Mouse (Mus musculus) midbrain, embryonic 10.5 days (tissue): ENCODE data around the gene Lrrc63. TPM values are rescaled to one million over a fixed set of nuclear protein-coding genes. Genes with fewer than 3 reads are reported as not detected.
A peak's percentile ranks its signal among the peaks of the same experiment; 100 is the strongest.

Source experiments
- DNase-seq: peaks from one replicate; pipeline ENCODE4 v3.0.0-alpha.2; 2017; ENCODE audit warnings: low spot score
- H3K27ac ChIP-seq: fragments of 300-500 bp; sonication (generic); replicated peaks from 2 replicates; pipeline ENCODE4 v1.5.1; 2016; ENCODE audit warnings: mild to moderate bottlenecking
- H3K27me3 ChIP-seq: fragments of 300-500 bp; sonication (generic); 2 replicates; pipeline ENCODE4 v1.6.1; 2016; ENCODE audit warnings: low read depth, mild to moderate bottlenecking; ENCODE audit not compliant: poor library complexity, severe bottlenecking
- H3K36me3 ChIP-seq: fragments of 300-500 bp; sonication (generic); 2 replicates; pipeline ENCODE4 v1.6.1; 2016; ENCODE audit warnings: mild to moderate bottlenecking, moderate library complexity
- H3K4me1 ChIP-seq: fragments of 300-500 bp; sonication (generic); 2 replicates; pipeline ENCODE4 v1.6.1; 2016
- H3K4me3 ChIP-seq: fragments of 300-500 bp; sonication (generic); 2 replicates; pipeline ENCODE4 v1.5.1; 2016; ENCODE audit warnings: mild to moderate bottlenecking, moderate library complexity
- H3K9me3 ChIP-seq: fragments of 300-500 bp; sonication (generic); replicated peaks from 2 replicates; pipeline ENCODE4 v1.6.1; 2016; ENCODE audit warnings: mild to moderate bottlenecking
- WGBS: fragments of 180-500 bp; shearing (Covaris S2); methylation state at CpG from one replicate; pipeline ENCODE4 v1.1.7; 2016; 5-methylcytosine and 5-hydroxymethylcytosine counted together
- polyA plus RNA-seq: library from polyadenylated mRNA; unstranded; fragments of >200 nt; fragmentation: Nextera tagmentation; extraction: Ambion mirVana; gene quantifications from 2 replicates; pipeline ENCODE4 v1.2.1, GENCODE M21; 2016

The Lrrc63 gene
- polyA plus RNA-seq, 1 experiment from 2014 or later: 0.17 TPM

GRCm38 (mm10) chr14:75102956-75103355 lies 27.7 kb downstream of the Lrrc63 start:
- WGBS: 92% methylated on average over 5 of the region's 5 CpGs
- Histone ChIP-seq H3K36me3 (no peaks in the 10 kb centered on the region), H3K27ac (no peak overlapping the region), H3K4me3 (no peak overlapping the region), H3K4me1 (no peaks in the 10 kb centered on the region), H3K9me3 (0 out of 2 replicates have a peak, but pooled peaks cover 9% of the 10 kb centered on the region), H3K27me3 (no peaks in the 10 kb centered on the region)
- no peak for DNase-seq

DNA sequence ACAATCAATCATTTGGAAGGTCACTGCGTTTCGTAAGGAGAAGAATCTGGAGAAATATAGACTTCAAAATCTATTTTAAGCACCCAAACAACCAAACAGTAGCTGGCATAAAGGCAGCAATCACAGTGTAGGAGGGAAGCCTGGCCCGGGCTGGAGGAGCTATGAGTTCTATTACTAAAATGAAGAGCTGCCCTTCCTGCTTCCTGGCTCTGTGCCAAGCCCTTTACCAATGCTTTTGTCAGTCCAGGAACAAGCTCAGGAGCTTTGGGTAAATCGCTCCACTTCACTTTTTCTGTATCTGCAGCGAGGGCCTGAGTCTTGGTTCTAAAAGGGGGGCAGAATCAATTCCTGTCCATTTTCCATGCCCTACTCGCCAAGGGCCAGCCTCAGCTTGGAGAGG lies 52.7 kb downstream of the Lrrc63 start:
- Histone ChIP-seq H3K36me3 (no peaks in the 10 kb centered on the region), H3K4me3 (no peak overlapping the region), H3K9me3 (no peaks in the 10 kb centered on the region), H3K27me3 (no peaks in the 10 kb centered on the region), H3K27ac (no peak overlapping the region), H3K4me1 (no peaks in the 10 kb centered on the region)
- no peak for DNase-seq
- WGBS: 89% methylated on average over 6 of the region's 6 CpGs

GRCm38 (mm10) chr14:75075299-75076180 lies 55.1 kb downstream of the Lrrc63 start:
- 84% methylated on average over 10 of the region's 10 CpGs for WGBS
- Histone ChIP-seq H3K9me3 (no peaks in the 10 kb centered on the region), H3K4me1 (no peaks in the 10 kb centered on the region), H3K27ac (no peak overlapping the region), H3K4me3 (no peak overlapping the region), H3K36me3 (no peaks in the 10 kb centered on the region), H3K27me3 (no peaks in the 10 kb centered on the region)
- DNase-seq: no peak

DNA sequence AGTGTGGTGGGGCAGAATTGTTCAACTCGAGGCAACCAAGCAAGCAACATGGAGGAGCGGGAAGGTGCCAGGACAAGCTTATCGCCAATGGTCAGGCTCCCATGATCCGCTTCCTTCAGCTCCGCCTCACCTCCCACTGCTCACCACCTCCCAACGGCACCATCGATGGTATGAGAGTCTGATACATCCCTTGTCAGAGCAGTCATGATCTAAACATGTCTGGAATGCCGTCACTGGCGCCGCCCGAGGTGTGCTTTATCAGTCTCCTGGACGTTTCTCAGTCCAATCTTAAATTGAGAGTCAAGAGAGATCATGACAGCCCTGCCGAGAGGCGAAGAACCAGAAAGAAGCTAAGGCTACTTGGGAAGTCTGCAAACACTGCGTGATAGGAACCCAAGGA lies 59.6 kb downstream of the Lrrc63 start:
- DNase-seq: no peak
- Histone ChIP-seq H3K27me3 (no peaks in the 10 kb centered on the region), H3K4me3 (no peak overlapping the region), H3K27ac (no peak overlapping the region), H3K36me3 (no peaks in the 10 kb centered on the region), H3K9me3 (no peaks in the 10 kb centered on the region), H3K4me1 (no peaks in the 10 kb centered on the region)
- WGBS: 91% methylated on average over 15 of the region's 15 CpGs

- no peak for DNase-seq
- H3K27me3 ChIP-seq: no peaks in the 10 kb centered on the region
- no peaks in the 10 kb centered on the region for H3K9me3 ChIP-seq
- WGBS: 87% methylated on average over 7 of the region's 7 CpGs
- H3K4me3 ChIP-seq: no peak overlapping the region
- H3K36me3 ChIP-seq: no peaks in the 10 kb centered on the region
- H3K4me1 ChIP-seq: no peaks in the 10 kb centered on the region
- H3K27ac ChIP-seq: no peak overlapping the region
Observed at GRCm38 (mm10) chr14:75069356-75069979, 61.2 kb downstream of the Lrrc63 start.

GRCm38 (mm10) chr14:75068430-75069112 lies 62.1 kb downstream of the Lrrc63 start:
- Histone ChIP-seq H3K9me3 (no peaks in the 10 kb centered on the region), H3K27ac (no peak overlapping the region), H3K4me1 (no peaks in the 10 kb centered on the region), H3K36me3 (no peaks in the 10 kb centered on the region), H3K27me3 (no peaks in the 10 kb centered on the region), H3K4me3 (no peak overlapping the region)
- 90% methylated on average over 17 of the region's 19 CpGs for WGBS
- no peak for DNase-seq

DNA sequence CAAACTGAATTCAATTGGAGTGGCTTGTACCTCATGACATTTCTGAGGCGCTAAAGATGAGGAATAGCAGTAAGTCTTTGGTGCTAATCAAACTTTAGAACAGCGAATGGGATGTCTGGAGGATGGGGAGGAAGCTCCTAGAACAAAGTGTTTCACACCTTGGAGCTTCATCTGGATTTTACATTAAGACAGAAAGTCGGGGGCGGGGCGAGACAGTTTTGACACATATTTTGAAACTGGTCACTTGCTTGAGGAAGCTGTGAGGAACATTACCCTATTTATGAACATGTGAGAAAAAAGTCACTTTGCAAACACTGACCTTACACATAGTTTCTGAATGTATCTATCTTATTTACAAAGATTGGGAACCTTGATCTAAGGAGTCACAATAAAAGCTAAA lies 65.5 kb downstream of the Lrrc63 start:
- no peak for DNase-seq
- WGBS: 94% methylated on average over 5 of the region's 5 CpGs
- H3K4me3 ChIP-seq: no peak overlapping the region

DNA sequence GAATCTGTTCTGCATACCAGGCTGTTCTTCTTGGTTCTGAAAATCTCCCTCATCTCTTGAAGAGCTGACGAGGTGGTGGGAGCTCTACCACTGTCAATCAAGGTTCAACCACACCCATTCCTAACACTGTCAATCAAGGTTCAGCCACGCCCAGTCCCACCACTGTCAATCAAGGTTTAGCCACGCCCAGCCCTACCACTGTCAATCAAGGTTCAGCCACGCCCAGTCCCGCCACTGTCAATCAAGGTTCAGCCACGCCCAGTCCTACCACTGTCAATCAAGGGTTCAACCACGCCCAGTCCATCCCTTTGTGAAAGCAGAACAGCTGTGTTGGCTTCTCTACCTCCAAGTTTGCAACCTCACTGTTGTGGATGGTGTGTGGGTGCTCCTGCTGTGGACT lies 66.2 kb downstream of the Lrrc63 start:
- 81% methylated on average over 7 of the region's 7 CpGs for WGBS
- H3K27me3 ChIP-seq: no peaks in the 10 kb centered on the region
- no peak overlapping the region for H3K27ac ChIP-seq
- H3K36me3 ChIP-seq: no peaks in the 10 kb centered on the region
- no peaks in the 10 kb centered on the region for H3K4me1 ChIP-seq
- no peak for DNase-seq
- H3K4me3 ChIP-seq: no peak overlapping the region
- H3K9me3 ChIP-seq: no peaks in the 10 kb centered on the region

More for the DNA sequence above, 65.5 kb downstream of the Lrrc63 start:
- H3K27ac ChIP-seq: no peak overlapping the region
- H3K9me3 ChIP-seq: no peaks in the 10 kb centered on the region
- no peaks in the 10 kb centered on the region for H3K27me3 ChIP-seq
- H3K4me1 ChIP-seq: no peaks in the 10 kb centered on the region
- H3K36me3 ChIP-seq: no peaks in the 10 kb centered on the region

- Histone ChIP-seq H3K36me3 (no peaks in the 10 kb centered on the region), H3K4me1 (no peaks in the 10 kb centered on the region), H3K27ac (no peak overlapping the region), H3K4me3 (no peak overlapping the region), H3K27me3 (no peaks in the 10 kb centered on the region), H3K9me3 (no peaks in the 10 kb centered on the region)
- WGBS: 97% methylated on average over 8 of the region's 8 CpGs
- no peak for DNase-seq
Observed at GRCm38 (mm10) chr14:75063936-75064335, 66.7 kb downstream of the Lrrc63 start.

DNA sequence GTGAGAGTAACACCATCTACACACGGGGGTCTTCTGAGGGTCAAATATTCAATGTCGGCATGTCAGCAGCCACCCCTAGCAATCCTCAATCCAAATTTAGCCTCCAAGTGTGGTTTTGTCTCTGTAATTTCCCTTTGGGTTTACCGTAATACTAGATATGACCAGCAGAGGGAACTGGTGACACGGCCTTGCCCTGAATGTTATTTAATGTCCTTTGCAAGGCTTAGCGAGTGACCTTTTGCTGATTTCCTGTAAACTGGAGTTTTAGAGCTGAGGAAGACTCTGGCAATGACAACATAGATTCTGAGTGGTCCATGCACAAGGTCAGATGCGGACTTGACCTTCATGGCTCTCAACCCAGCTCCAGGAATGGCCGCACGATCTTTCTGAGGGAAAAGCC lies 70.1 kb downstream of the Lrrc63 start:
- Histone ChIP-seq H3K27ac (no peak overlapping the region), H3K36me3 (no peaks in the 10 kb centered on the region), H3K4me1 (no peaks in the 10 kb centered on the region), H3K27me3 (no peaks in the 10 kb centered on the region), H3K9me3 (no peaks in the 10 kb centered on the region), H3K4me3 (no peak overlapping the region)
- peak; percentile 21 for DNase-seq
- WGBS: 50% methylated on average over 8 of the region's 8 CpGs

DNA sequence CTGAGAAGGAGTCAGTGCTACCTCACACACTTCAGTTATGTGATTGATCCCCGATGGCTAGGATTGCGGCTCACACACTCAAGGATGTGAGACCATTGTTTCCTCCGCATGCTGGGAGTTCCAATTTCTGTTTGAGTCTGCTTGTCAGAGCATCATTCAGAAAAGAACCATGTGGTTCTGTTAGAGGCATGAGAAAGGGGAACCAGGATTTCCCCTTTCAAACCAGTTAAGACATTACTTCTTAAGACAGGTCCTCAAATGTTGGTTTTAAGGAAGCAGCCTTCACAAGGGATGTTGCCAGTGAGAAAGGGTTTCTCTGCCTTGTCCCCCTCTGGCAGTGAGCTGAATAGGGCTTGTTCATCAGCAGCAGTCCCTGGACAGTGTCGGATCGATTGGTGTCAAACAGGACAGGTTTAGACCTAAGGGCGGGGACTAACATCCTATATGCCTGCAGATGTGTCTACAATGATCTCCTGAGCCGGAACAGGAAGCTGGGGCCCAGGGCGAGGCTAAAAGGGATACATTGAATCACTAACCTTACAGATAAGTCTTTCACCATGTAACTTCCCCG lies 73.7 kb downstream of the Lrrc63 start:
- no peaks in the 10 kb centered on the region for H3K27me3 ChIP-seq
- H3K27ac ChIP-seq: no peak overlapping the region
- no peaks in the 10 kb centered on the region for H3K9me3 ChIP-seq
- 88% methylated on average over 9 of the region's 9 CpGs for WGBS
- no peak overlapping the region for H3K4me3 ChIP-seq
- H3K4me1 ChIP-seq: no peaks in the 10 kb centered on the region
- DNase-seq: no peak
- no peaks in the 10 kb centered on the region for H3K36me3 ChIP-seq

- Histone ChIP-seq H3K27me3 (no peaks in the 10 kb centered on the region), H3K4me3 (no peak overlapping the region), H3K9me3 (no peaks in the 10 kb centered on the region), H3K4me1 (no peaks in the 10 kb centered on the region), H3K27ac (no peak overlapping the region), H3K36me3 (no peaks in the 10 kb centered on the region)
- DNase-seq: no peak
- WGBS: 89% methylated on average over 14 of the region's 14 CpGs
Observed at GRCm38 (mm10) chr14:75054455-75055343, 76.0 kb downstream of the Lrrc63 start.
